Mouse (Mus musculus): ENCODE data around the gene Gm20479. TPM values are rescaled to one million over a fixed set of nuclear protein-coding genes. Genes with fewer than 3 reads are reported as not detected.

Gene Gm20479
- polyA plus RNA-seq, 1 experiment from 2014 or later: not detected

- DNase-seq (ENCODE audit: low spot score) (no peak), ATAC-seq (replicated peaks; ENCODE audit: low FRiP score) (no peak)
- peaks cover 4% of the 10 kb centered on the region; the same call in 1 of the 2 replicates for H3K36me3 ChIP-seq (ENCODE audit: control insufficient read depth, insufficient read depth, low read length)
- H3K27ac ChIP-seq (ENCODE audit: low read depth, low read length): no peak overlapping the region
- peaks cover 6% of the 10 kb centered on the region; the same call in 1 of the 2 replicates for H3K4me1 ChIP-seq (replicated peaks; ENCODE audit: control insufficient read depth, insufficient read depth, low read length)
- peak overlapping the region; percentile 68 for H3K4me3 ChIP-seq (ENCODE audit: low read depth, low read length)
- peak overlapping the region; percentile 68 for H3K4me2 ChIP-seq (ENCODE audit: low read depth, low read length, severe bottlenecking)
- H3K27me3 ChIP-seq (ENCODE audit: control insufficient read depth, insufficient read depth, low read length): peaks cover 14% of the 10 kb centered on the region
- 23% methylated on average over 6 of the region's 6 CpGs for WGBS
- no peak overlapping the region for H3K9ac ChIP-seq (ENCODE audit: low read length)
- no peaks in the 10 kb centered on the region for H3K9me3 ChIP-seq (ENCODE audit: control insufficient read depth, low read length)
Measured at GRCm38 (mm10) chr7:27354144-27354543, 3.1 kb downstream of the Gm20479 start.

DNA sequence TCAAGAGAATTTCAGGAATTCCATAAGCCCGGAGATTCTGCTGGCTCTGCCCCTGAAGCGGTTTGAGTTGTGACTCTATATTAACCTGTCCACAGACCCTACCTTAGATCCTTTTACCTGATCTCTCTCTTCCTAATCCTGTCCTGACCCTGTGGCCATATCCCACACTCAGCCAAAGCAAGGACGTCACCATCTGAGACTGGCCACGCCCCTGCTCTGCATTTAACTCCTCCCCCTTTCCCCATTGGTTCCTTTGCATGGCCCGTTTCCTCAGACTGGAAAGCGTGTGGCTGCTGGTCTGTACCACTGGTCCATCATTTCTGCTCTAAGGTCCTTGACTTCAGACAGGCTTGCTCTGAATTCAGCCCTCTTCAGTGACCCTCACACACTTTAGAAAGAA is 11.8 kb downstream of the Gm20479 start:
- Histone ChIP-seq H3K9me3 (ENCODE audit: control insufficient read depth, low read length) (no peaks in the 10 kb centered on the region), H3K4me2 (ENCODE audit: low read depth, low read length, severe bottlenecking) (no peak overlapping the region), H3K4me3 (ENCODE audit: low read depth, low read length) (no peak overlapping the region), H3K4me1 (replicated peaks; ENCODE audit: control insufficient read depth, insufficient read depth, low read length) (no peaks in the 10 kb centered on the region), H3K9ac (ENCODE audit: low read length) (no peak overlapping the region), H3K27me3 (ENCODE audit: control insufficient read depth, insufficient read depth, low read length) (no peaks in the 10 kb centered on the region), H3K27ac (ENCODE audit: low read depth, low read length) (no peak overlapping the region), H3K36me3 (ENCODE audit: control insufficient read depth, insufficient read depth, low read length) (peaks cover 6% of the 10 kb centered on the region; the same call in 1 of the 2 replicates)
- 0 out of 2 replicates have a peak, but pooled peaks have one; percentile 30 for ATAC-seq (replicated peaks; ENCODE audit: low FRiP score)
- 20% methylated on average over 6 of the region's 6 CpGs for WGBS
- no peak for DNase-seq (ENCODE audit: low spot score)

DNA sequence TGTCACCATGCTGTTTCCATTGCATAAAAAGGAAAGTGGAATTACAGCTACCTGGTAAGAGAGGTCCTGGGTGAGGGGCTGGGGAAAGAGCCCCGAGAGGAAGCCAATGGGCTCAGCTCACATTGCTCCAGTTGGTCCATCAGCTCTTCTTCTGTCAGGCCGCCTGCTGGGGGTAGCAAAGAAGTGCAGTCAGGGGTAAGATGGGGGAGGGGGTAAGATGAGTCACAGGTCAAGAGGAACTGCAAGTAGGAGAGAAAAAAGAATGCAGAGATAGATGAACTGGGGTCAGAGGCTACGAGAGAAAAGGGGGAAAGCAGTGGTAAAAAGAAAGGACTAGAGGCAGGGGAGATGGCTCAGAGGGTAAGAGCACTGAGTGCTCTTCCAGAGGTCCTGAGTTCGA is 14.6 kb downstream of the Gm20479 start:
- no peaks in the 10 kb centered on the region for H3K4me1 ChIP-seq (replicated peaks; ENCODE audit: control insufficient read depth, insufficient read depth, low read length)
- no peak overlapping the region for H3K4me3 ChIP-seq (ENCODE audit: low read depth, low read length)
- H3K36me3 ChIP-seq (ENCODE audit: control insufficient read depth, insufficient read depth, low read length): no peaks in the 10 kb centered on the region; the same call in 1 of the 2 replicates
- no peaks in the 10 kb centered on the region for H3K27me3 ChIP-seq (ENCODE audit: control insufficient read depth, insufficient read depth, low read length)
- H3K4me2 ChIP-seq (ENCODE audit: low read depth, low read length, severe bottlenecking): no peak overlapping the region
- H3K9ac ChIP-seq (ENCODE audit: low read length): no peak overlapping the region
- DNase-seq (ENCODE audit: low spot score) (peak; percentile 48), ATAC-seq (replicated peaks; ENCODE audit: low FRiP score) (no peak)
- no peak overlapping the region for H3K27ac ChIP-seq (ENCODE audit: low read depth, low read length)
- 41% methylated on average over 4 of the region's 4 CpGs for WGBS
- no peaks in the 10 kb centered on the region for H3K9me3 ChIP-seq (ENCODE audit: control insufficient read depth, low read length)

DNA sequence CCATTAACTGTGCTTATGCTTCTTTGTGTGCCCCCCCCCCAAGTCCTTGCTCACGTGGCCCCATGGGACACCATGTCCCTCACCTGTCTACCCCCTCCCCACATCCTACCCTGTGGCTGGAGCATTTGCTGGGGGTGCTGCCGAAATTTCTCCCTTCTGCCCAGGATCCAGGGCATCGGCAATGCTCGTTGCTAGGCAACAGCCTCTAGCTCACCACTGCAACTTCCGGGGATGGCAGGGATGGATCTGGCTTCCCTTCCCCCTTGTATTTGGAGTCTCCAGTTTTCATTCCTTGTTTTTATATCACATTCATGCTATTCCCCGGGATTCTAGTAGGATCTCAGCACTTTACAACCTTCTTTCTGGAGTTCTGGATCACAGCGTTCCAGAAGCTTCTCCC is 17.7 kb downstream of the Gm20479 start:
- H3K36me3 ChIP-seq (ENCODE audit: control insufficient read depth, insufficient read depth, low read length): no peaks in the 10 kb centered on the region; the same call in 1 of the 2 replicates
- no peak overlapping the region for H3K27ac ChIP-seq (ENCODE audit: low read depth, low read length)
- H3K4me1 ChIP-seq (replicated peaks; ENCODE audit: control insufficient read depth, insufficient read depth, low read length): peaks cover 3% of the 10 kb centered on the region; the same call in 1 of the 2 replicates
- peaks cover 11% of the 10 kb centered on the region for H3K27me3 ChIP-seq (ENCODE audit: control insufficient read depth, insufficient read depth, low read length)
- DNase-seq (ENCODE audit: low spot score): no peak
- no peak for ATAC-seq (replicated peaks; ENCODE audit: low FRiP score)
- no peak overlapping the region for H3K4me2 ChIP-seq (ENCODE audit: low read depth, low read length, severe bottlenecking)
- no peak overlapping the region for H3K4me3 ChIP-seq (ENCODE audit: low read depth, low read length)
- no peak overlapping the region for H3K9ac ChIP-seq (ENCODE audit: low read length)
- WGBS: 25% methylated on average over 7 of the region's 7 CpGs
- H3K9me3 ChIP-seq (ENCODE audit: control insufficient read depth, low read length): no peaks in the 10 kb centered on the region

DNA sequence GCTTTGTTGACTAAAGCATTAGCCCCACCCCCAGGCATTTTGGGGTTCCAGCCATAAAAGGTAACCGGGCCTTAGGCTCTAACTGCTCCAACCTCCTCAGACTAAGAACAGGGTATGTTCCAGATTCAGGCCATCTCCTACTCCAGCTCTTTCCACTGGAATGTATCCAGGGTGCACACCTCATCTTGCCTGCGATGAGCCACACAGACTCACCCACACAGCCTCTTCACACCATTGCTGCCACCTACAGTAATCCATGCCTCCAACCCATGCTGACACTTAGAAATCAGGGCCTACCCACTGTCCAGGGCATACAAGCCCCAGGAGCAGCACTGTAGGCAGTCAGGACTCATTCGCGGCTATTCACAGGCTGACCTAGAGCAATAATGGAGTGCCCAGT is 18.1 kb downstream of the Gm20479 start:
- H3K27ac ChIP-seq (ENCODE audit: low read depth, low read length): no peak overlapping the region
- no peak overlapping the region for H3K4me2 ChIP-seq (ENCODE audit: low read depth, low read length, severe bottlenecking)
- peaks cover 7% of the 10 kb centered on the region for H3K4me1 ChIP-seq (replicated peaks; ENCODE audit: control insufficient read depth, insufficient read depth, low read length)
- no peak overlapping the region for H3K9ac ChIP-seq (ENCODE audit: low read length)
- 68% methylated on average over 4 of the region's 4 CpGs for WGBS
- no peak for DNase-seq (ENCODE audit: low spot score)
- no peak for ATAC-seq (replicated peaks; ENCODE audit: low FRiP score)
- H3K4me3 ChIP-seq (ENCODE audit: low read depth, low read length): no peak overlapping the region
- H3K36me3 ChIP-seq (ENCODE audit: control insufficient read depth, insufficient read depth, low read length): no peaks in the 10 kb centered on the region; the same call in 1 of the 2 replicates
- no peaks in the 10 kb centered on the region for H3K9me3 ChIP-seq (ENCODE audit: control insufficient read depth, low read length)
- H3K27me3 ChIP-seq (ENCODE audit: control insufficient read depth, insufficient read depth, low read length): peaks cover 15% of the 10 kb centered on the region

- DNase-seq (ENCODE audit: low spot score) (peak; percentile 87), ATAC-seq (replicated peaks; ENCODE audit: low FRiP score) (peak; percentile 71)
- no peak within 1 kb of the TSS for H3K27ac ChIP-seq (ENCODE audit: low read depth, low read length)
- H3K9ac ChIP-seq (ENCODE audit: low read length): peak within 1 kb of the TSS; percentile 61
- no peaks in the 10 kb centered on the region; the same call in 1 of the 2 replicates for H3K36me3 ChIP-seq (ENCODE audit: control insufficient read depth, insufficient read depth, low read length)
- WGBS: under 1% methylated on average over 36 of the region's 36 CpGs
- peak within 1 kb of the TSS; percentile 39 for H3K4me3 ChIP-seq (ENCODE audit: low read depth, low read length)
- peaks cover 33% of the 10 kb centered on the region for H3K27me3 ChIP-seq (ENCODE audit: control insufficient read depth, insufficient read depth, low read length)
- H3K4me1 ChIP-seq (replicated peaks; ENCODE audit: control insufficient read depth, insufficient read depth, low read length): peaks cover 18% of the 10 kb centered on the region
- H3K9me3 ChIP-seq (ENCODE audit: control insufficient read depth, low read length): no peaks in the 10 kb centered on the region
- peak within 1 kb of the TSS; percentile 76 for H3K4me2 ChIP-seq (ENCODE audit: low read depth, low read length, severe bottlenecking)
Measured at GRCm38 (mm10) chr7:27337175-27337853, 19.9 kb downstream of the Gm20479 start, which contains the start of gene Ltbp4. TSS of gene Ltbp4 (minus strand) at chr7:27337692.

DNA sequence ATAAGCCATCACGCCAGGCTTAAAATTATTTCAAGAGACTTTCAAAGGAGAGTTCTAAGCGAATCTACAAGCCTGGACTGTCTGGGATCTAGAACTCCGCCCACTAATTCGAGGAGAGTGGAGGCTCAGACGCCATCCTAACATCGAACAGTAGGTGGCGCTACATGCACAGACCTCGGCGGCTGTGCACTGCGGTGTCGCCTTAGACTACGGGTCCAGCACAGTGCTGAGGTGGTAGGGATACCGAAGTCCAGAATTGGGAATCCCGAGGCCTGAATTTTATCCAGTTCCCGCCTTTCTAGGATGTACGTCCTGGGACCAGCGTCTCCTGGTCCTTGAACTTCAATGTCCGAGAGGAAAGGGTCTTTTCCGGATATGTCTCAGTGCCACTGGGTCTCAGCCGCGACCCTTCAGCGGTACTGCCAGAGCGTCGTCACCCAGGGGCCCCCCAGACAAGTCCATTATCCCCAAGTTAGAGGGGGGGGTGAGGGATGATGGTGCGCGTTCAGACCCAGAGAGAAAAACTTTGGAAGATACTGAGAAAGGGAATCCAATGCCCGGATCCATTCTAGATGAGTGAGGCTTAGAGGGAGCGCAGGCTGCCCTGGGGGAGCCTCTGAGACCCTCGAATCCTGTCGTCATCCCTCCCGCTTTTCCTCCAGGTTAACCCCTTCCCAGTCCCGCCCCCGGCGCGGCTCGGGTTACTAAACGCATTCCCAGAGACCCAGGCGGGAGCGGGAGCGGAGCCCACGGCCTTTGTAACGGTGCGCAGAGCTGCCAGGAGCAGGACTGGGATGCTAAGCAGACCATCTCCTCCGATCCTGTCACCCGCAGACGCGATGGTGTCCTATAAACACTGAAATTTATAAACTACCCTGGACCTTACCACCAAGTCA is 21.0 kb downstream of the Gm20479 start:
- H3K27ac ChIP-seq (ENCODE audit: low read depth, low read length): no peak overlapping the region
- under 1% methylated on average over 47 of the region's 47 CpGs for WGBS
- peak; percentile 77 for ATAC-seq (replicated peaks; ENCODE audit: low FRiP score)
- peak; percentile 94 for DNase-seq (ENCODE audit: low spot score)
- no peaks in the 10 kb centered on the region for H3K9me3 ChIP-seq (ENCODE audit: control insufficient read depth, low read length)
- H3K36me3 ChIP-seq (ENCODE audit: control insufficient read depth, insufficient read depth, low read length): no peaks in the 10 kb centered on the region; the same call in 1 of the 2 replicates
- H3K4me2 ChIP-seq (ENCODE audit: low read depth, low read length, severe bottlenecking): peak overlapping the region; percentile 76
- H3K4me1 ChIP-seq (replicated peaks; ENCODE audit: control insufficient read depth, insufficient read depth, low read length): peaks cover 18% of the 10 kb centered on the region
- H3K9ac ChIP-seq (ENCODE audit: low read length): peak overlapping the region; percentile 61
- H3K4me3 ChIP-seq (ENCODE audit: low read depth, low read length): peak overlapping the region; percentile 39
- peaks cover 45% of the 10 kb centered on the region for H3K27me3 ChIP-seq (ENCODE audit: control insufficient read depth, insufficient read depth, low read length)

- Histone ChIP-seq H3K27me3 (ENCODE audit: control insufficient read depth, insufficient read depth, low read length) (peaks cover 55% of the 10 kb centered on the region), H3K4me3 (ENCODE audit: low read depth, low read length) (no peak overlapping the region), H3K4me2 (ENCODE audit: low read depth, low read length, severe bottlenecking) (no peak overlapping the region), H3K4me1 (replicated peaks; ENCODE audit: control insufficient read depth, insufficient read depth, low read length) (peaks cover 19% of the 10 kb centered on the region), H3K36me3 (ENCODE audit: control insufficient read depth, insufficient read depth, low read length) (no peaks in the 10 kb centered on the region), H3K9me3 (ENCODE audit: control insufficient read depth, low read length) (no peaks in the 10 kb centered on the region), H3K27ac (ENCODE audit: low read depth, low read length) (no peak overlapping the region), H3K9ac (ENCODE audit: low read length) (no peak overlapping the region; the same call in 1 of the 2 replicates)
- ATAC-seq (replicated peaks; ENCODE audit: low FRiP score): no peak
- 72% methylated on average over 15 of the region's 15 CpGs for WGBS
- peak; percentile 47 for DNase-seq (ENCODE audit: low spot score)
Measured at GRCm38 (mm10) chr7:27335011-27335720, 22.1 kb downstream of the Gm20479 start.
